In genomic region chr14:121735678-121736077, GRCm38 (mm10) we compare ENCODE assay signal across 12 mouse cellular contexts.
A peak's percentile ranks its signal among the peaks of the same experiment; 100 is the strongest.
DNase-seq lines count a peak whose midpoint lies in the region; ATAC-seq and TF ChIP-seq lines count a peak whose summit lies in the region.
"Had no signal": no experiment of that assay in that cellular context is flagged by ENCODE, and none has a peak within 500 bp of the region (broad histone marks: within the 10 kb centered on the region; RNA-seq: fewer than 3 reads in every experiment).

No protein-coding gene starts in this region.

- H3K9me3 ChIP-seq in kidney, postnatal 0 days (replicated peaks; ENCODE audit: low read length) = no peaks in the 10 kb centered on the region

- H3K36me3 ChIP-seq in kidney, postnatal 0 days (ENCODE audit: insufficient read depth, low read length) = no peaks in the 10 kb centered on the region

- no peak overlapping the region for H3K9ac ChIP-seq in kidney, postnatal 0 days (ENCODE audit: low read depth, low read length)

- 0 out of 2 replicates have a peak, but pooled peaks cover 4% of the 10 kb centered on the region for H3K4me1 ChIP-seq in kidney, postnatal 0 days (replicated peaks; ENCODE audit: insufficient read depth, low read length)

- no peak overlapping the region for H3K4me3 ChIP-seq in kidney, postnatal 0 days (replicated peaks; ENCODE audit: low read depth, low read length)

- no peak overlapping the region for H3K27ac ChIP-seq in kidney, postnatal 0 days

- DNase-seq in CD4-positive, CD25-positive, alpha-beta regulatory T cell, adult 2 months (ENCODE audit: low read depth, low spot score) = peak; percentile 56
- DNase-seq in kidney, postnatal 0 days (ENCODE audit: low spot score) = no peak
- no peak for DNase-seq in kidney, adult 9 months
- DNase-seq in thymus, postnatal 14 days = peak; percentile 22
- no peak for DNase-seq in thymus, postnatal 36 days
- DNase-seq in spleen, postnatal 36 days (ENCODE audit: low spot score in 2 of 2) = no peak
- no peak for DNase-seq in right cerebral cortex, postnatal 4 days
- DNase-seq: gastrocnemius, postnatal 14 days; heart, postnatal 36 days; kidney, postnatal 25 days; lung, postnatal 4 days had no signal

- ATAC-seq in CD4-positive, CD25-positive, alpha-beta regulatory T cell, adult 4 months = no peak
- ATAC-seq in kidney, postnatal 0 days (replicated peaks; ENCODE audit: low FRiP score, low read depth) = no peak

- no peaks in the 10 kb centered on the region for H3K27me3 ChIP-seq in kidney, postnatal 0 days (ENCODE audit: insufficient read depth, low read length)

- no peak overlapping the region for H3K4me2 ChIP-seq in kidney, postnatal 0 days (ENCODE audit: low read length)

- WGBS in kidney, postnatal 0 days = 65% methylated on average over 7 of the region's 7 CpGs

- peak; percentile 55 for TF ChIP-seq CTCF in kidney, postnatal 0 days (IDR thresholded peaks at IDR 0.05; ENCODE audit: low read depth)

Comparison
In these comparisons a context has a peak if more than half of its experiments do, and no peak if none do; other contexts are left out.
1. DNase-seq: peak in CD4-positive, CD25-positive, alpha-beta regulatory T cell, adult 2 months (single experiment) and thymus, postnatal 14 days (single experiment); none in kidney, postnatal 0 days (single experiment), kidney, adult 9 months (single experiment), thymus, postnatal 36 days (0 of 2), spleen, postnatal 36 days (0 of 2) and right cerebral cortex, postnatal 4 days (single experiment).